ENCODE assay signal across 10 mouse cellular contexts in the genomic region with DNA sequence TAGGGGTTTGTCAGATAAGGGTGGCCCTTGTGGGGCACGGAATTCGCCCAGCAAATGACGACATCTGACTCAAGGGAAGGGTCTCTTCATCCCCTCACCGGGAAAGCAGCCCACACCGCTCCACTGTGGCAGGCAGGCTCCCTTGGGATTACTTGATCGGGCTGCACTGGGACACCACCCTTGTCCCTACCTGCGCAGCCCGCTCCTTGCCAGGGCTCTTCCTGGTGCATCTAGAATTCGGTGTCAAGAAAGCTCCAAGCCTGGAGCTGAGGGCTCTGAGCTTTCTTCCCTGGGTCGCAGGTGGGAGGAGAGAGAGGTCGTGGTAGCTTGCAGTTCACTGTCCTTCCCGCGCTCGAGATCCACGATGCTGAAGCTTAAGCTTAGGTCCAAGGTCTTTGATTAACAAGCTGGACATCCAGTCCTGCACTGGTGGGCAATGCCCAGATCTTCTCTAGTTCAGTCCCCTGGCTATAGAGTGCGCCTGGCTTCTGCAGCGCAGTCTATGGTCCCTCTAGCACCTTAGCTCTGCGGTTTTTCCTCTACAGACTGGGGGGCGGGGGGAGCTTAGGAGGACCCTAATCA.
DNase-seq lines count a peak whose midpoint lies in the region; ATAC-seq and TF ChIP-seq lines count a peak whose summit lies in the region.
"Had no signal": no experiment of that assay in that cellular context is flagged by ENCODE, and none has a peak within 500 bp of the region (broad histone marks: within the 10 kb centered on the region; RNA-seq: fewer than 3 reads in every experiment).

No protein-coding gene starts in this region.

- peaks cover 68% of the 10 kb centered on the region for H3K27me3 ChIP-seq in lung, embryonic 15.5 days
- H3K27me3 ChIP-seq in forebrain, embryonic 13.5 days, result peaks cover 47% of the 10 kb centered on the region
- H3K27me3 ChIP-seq in limb, embryonic 11.5 days (ENCODE audit: control insufficient read depth, insufficient read depth, low read length), result peaks cover 41% of the 10 kb centered on the region

- no peak overlapping the region for H3K9ac ChIP-seq in lung, embryonic 15.5 days
- H3K9ac ChIP-seq in forebrain, embryonic 13.5 days, result peak overlapping the region; percentile 73
- H3K9ac ChIP-seq in limb, embryonic 11.5 days (ENCODE audit: low read length), result no peak overlapping the region

- no peaks in the 10 kb centered on the region for H3K9me3 ChIP-seq in lung, embryonic 15.5 days
- H3K9me3 ChIP-seq in forebrain, embryonic 13.5 days (replicated peaks), result no peaks in the 10 kb centered on the region
- H3K9me3 ChIP-seq in limb, embryonic 11.5 days (ENCODE audit: control insufficient read depth, low read length), result no peaks in the 10 kb centered on the region

- DNase-seq in lung, adult 2 months, result no peak
- DNase-seq in limb, embryonic 11.5 days (ENCODE audit: low spot score), result peak; percentile 47
- DNase-seq in retina, embryonic 14.5 days (ENCODE audit: low spot score), result peak; percentile 27
- DNase-seq in adrenal gland, postnatal 36 days, result no peak
- DNase-seq in kidney, adult 11 months, result no peak
- no peak for DNase-seq in right cerebral cortex, adult 18-20 months
- DNase-seq: gastrocnemius, postnatal 36 days had no signal

- ATAC-seq in lung, embryonic 15.5 days (ENCODE audit: borderline replicate concordance, extremely low read depth, low FRiP score, low TSS enrichment), result no peak
- ATAC-seq in forebrain, embryonic 13.5 days, result peak; percentile 46; the same call in 1 of the 2 replicates
- no peak for ATAC-seq in limb, embryonic 11.5 days (ENCODE audit: insufficient number of reproducible peaks, low FRiP score, low TSS enrichment, low read depth)

- 7% methylated on average over 19 of the region's 19 CpGs for WGBS in lung, embryonic 15.5 days
- 22% methylated on average over 19 of the region's 19 CpGs for whole genome bisulfite sequencing in lung, adult 2 months
- 4% methylated on average over 19 of the region's 19 CpGs for WGBS in forebrain, embryonic 13.5 days
- 2% methylated on average over 19 of the region's 19 CpGs for WGBS in limb, embryonic 11.5 days

- H3K27ac ChIP-seq in lung, embryonic 15.5 days, result no peak overlapping the region
- peak overlapping the region; percentile 65 for H3K27ac ChIP-seq in forebrain, embryonic 13.5 days
- no peak overlapping the region for H3K27ac ChIP-seq in limb, embryonic 11.5 days (replicated peaks; ENCODE audit: low read depth, low read length)

- H3K4me1 ChIP-seq in lung, embryonic 15.5 days, result peaks cover 26% of the 10 kb centered on the region
- peaks cover 5% of the 10 kb centered on the region; the same call in 1 of the 2 replicates for H3K4me1 ChIP-seq in lung, adult 2 months (ENCODE audit: control insufficient read depth, insufficient read depth, low read length)
- H3K4me1 ChIP-seq in forebrain, embryonic 13.5 days, result peaks cover 32% of the 10 kb centered on the region
- H3K4me1 ChIP-seq in limb, embryonic 11.5 days (ENCODE audit: control insufficient read depth, insufficient read depth, low read length), result peaks cover 22% of the 10 kb centered on the region

- no peak for TF ChIP-seq CTCF in lung, adult 2 months (IDR thresholded peaks at IDR 0.05; ENCODE audit: insufficient read depth, low read length)

- no peaks in the 10 kb centered on the region for H3K36me3 ChIP-seq in lung, embryonic 15.5 days
- no peaks in the 10 kb centered on the region for H3K36me3 ChIP-seq in forebrain, embryonic 13.5 days (ENCODE audit: poor library complexity, severe bottlenecking)
- H3K36me3 ChIP-seq in limb, embryonic 11.5 days (ENCODE audit: control insufficient read depth, insufficient read depth, low read length), result no peaks in the 10 kb centered on the region

- no peak overlapping the region; the same call in 1 of the 2 replicates for H3K4me3 ChIP-seq in lung, embryonic 15.5 days
- no peak overlapping the region for H3K4me3 ChIP-seq in lung, adult 2 months (replicated peaks; ENCODE audit: extremely low read depth, low read depth, low read length)
- H3K4me3 ChIP-seq in forebrain, embryonic 13.5 days, result peak overlapping the region; percentile 46
- H3K4me3 ChIP-seq in limb, embryonic 11.5 days (ENCODE audit: low read depth, low read length), result no peak overlapping the region
- H3K4me3 ChIP-seq: myocyte had no signal

- no peak for TF ChIP-seq POLR2A in lung, adult 2 months (IDR thresholded peaks at IDR 0.05; ENCODE audit: borderline replicate concordance, extremely low read depth, low read depth, low read length)

- peak overlapping the region; percentile 18; the same call in 1 of the 2 replicates for H3K4me2 ChIP-seq in lung, embryonic 15.5 days
- H3K4me2 ChIP-seq in forebrain, embryonic 13.5 days, result peak overlapping the region; percentile 83
- H3K4me2 ChIP-seq in limb, embryonic 11.5 days (ENCODE audit: low read depth, severe bottlenecking), result peak overlapping the region; percentile 60; the same call in 1 of the 2 replicates

Comparison
In these comparisons a context has a peak if more than half of its experiments do, and no peak if none do; other contexts are left out.
1. H3K4me2 ChIP-seq: peak in every context shown above with its lines; median percentile 83 in forebrain, embryonic 13.5 days; 60 in limb, embryonic 11.5 days; 18 in lung, embryonic 15.5 days.
2. DNase-seq: peak in limb, embryonic 11.5 days (single experiment) and retina, embryonic 14.5 days (single experiment); none in lung, adult 2 months (single experiment), adrenal gland, postnatal 36 days (0 of 2), kidney, adult 11 months (single experiment) and right cerebral cortex, adult 18-20 months (single experiment).